Mouse (Mus musculus) liver, embryonic 16.5 days (tissue): ENCODE results near the gene Kif27. TPM values are rescaled to one million over a fixed set of nuclear protein-coding genes. Genes with fewer than 3 reads are reported as not detected.

Experiments
- ATAC-seq: fragments of 200-750 bp; cut with Nextera tagmentation; 2 replicates; pipeline ENCODE4 v1.8.0; 2017; ENCODE audit warnings: low read depth, mild to moderate bottlenecking, moderate number of reproducible peaks, moderate library complexity
- H3K27ac ChIP-seq: fragments of 300-500 bp; sonication (generic); 2 replicates; pipeline ENCODE4 v1.5.1; 2014; ENCODE audit warnings: mild to moderate bottlenecking, low read length
- H3K27me3 ChIP-seq: fragments of 300-500 bp; sonication (generic); 2 replicates; pipeline ENCODE4 v1.6.1; 2014; ENCODE audit warnings: low read depth, low read length, mixed read lengths; ENCODE audit not compliant: control insufficient read depth, insufficient read depth
- H3K36me3 ChIP-seq: fragments of 300-500 bp; sonication (generic); 2 replicates; pipeline ENCODE4 v1.6.1; 2014; ENCODE audit warnings: mild to moderate bottlenecking; ENCODE audit not compliant: control insufficient read depth, insufficient read depth
- H3K4me1 ChIP-seq: fragments of 300-500 bp; sonication (generic); 2 replicates; pipeline ENCODE4 v1.6.1; 2014; ENCODE audit warnings: low read depth, low read length, mixed read lengths; ENCODE audit not compliant: control insufficient read depth
- H3K4me2 ChIP-seq: fragments of 300-500 bp; sonication (generic); 2 replicates; pipeline ENCODE4 v1.6.1; 2014; ENCODE audit warnings: low read depth, low read length, mixed read lengths
- H3K4me3 ChIP-seq: fragments of 300-500 bp; sonication (generic); 2 replicates; pipeline ENCODE4 v1.5.1; 2014; ENCODE audit warnings: low read depth, mild to moderate bottlenecking, low read length
- H3K9ac ChIP-seq: fragments of 300-500 bp; sonication (generic); 2 replicates; pipeline ENCODE4 v1.6.1; 2014; ENCODE audit warnings: low read depth, low read length
- H3K9me3 ChIP-seq: fragments of 300-500 bp; sonication (generic); replicated peaks from 2 replicates; pipeline ENCODE4 v1.6.1; 2016; ENCODE audit warnings: low read length; ENCODE audit not compliant: control insufficient read depth
- WGBS: fragments of 180-500 bp; shearing (Covaris S2); extraction: QIAGEN DNeasy Blood & Tissue Kit; methylation state at CpG from one replicate; pipeline ENCODE4 v1.1.7; 2014; ENCODE audit not compliant: insufficient replicate concordance; 5-methylcytosine and 5-hydroxymethylcytosine counted together
- polyA plus RNA-seq: library from polyadenylated mRNA; unstranded; fragments of >200 nt; fragmentation: Nextera tagmentation; extraction: Ambion mirVana; gene quantifications from 2 replicates; pipeline ENCODE4 v1.2.1, GENCODE M21; 2015

The Kif27 gene
- polyA plus RNA-seq, 1 experiment from 2014 or later: 0.02 TPM

- no peak overlapping the region for H3K9ac ChIP-seq
- ATAC-seq: no peak
- WGBS: 62% methylated on average over 3 of the region's 3 CpGs
- no peaks in the 10 kb centered on the region for H3K9me3 ChIP-seq
- peaks cover 9% of the 10 kb centered on the region for H3K27me3 ChIP-seq
- no peak overlapping the region for H3K4me3 ChIP-seq
- H3K36me3 ChIP-seq: no peaks in the 10 kb centered on the region
- H3K4me2 ChIP-seq: no peak overlapping the region
- no peak overlapping the region for H3K27ac ChIP-seq
- H3K4me1 ChIP-seq: no peaks in the 10 kb centered on the region
Measured at GRCm38 (mm10) chr13:58280528-58280927, 78.4 kb downstream of the Kif27 start.

GRCm38 (mm10) chr13:58276256-58276655 lies 82.7 kb downstream of the Kif27 start:
- H3K36me3 ChIP-seq: no peaks in the 10 kb centered on the region
- peaks cover 49% of the 10 kb centered on the region for H3K27me3 ChIP-seq
- no peak overlapping the region for H3K9ac ChIP-seq
- H3K4me3 ChIP-seq: no peak overlapping the region
- H3K4me1 ChIP-seq: peaks cover 3% of the 10 kb centered on the region; the same call in 1 of the 2 replicates
- no peak overlapping the region for H3K27ac ChIP-seq
- WGBS: 67% methylated on average over 10 of the region's 10 CpGs
- no peaks in the 10 kb centered on the region for H3K9me3 ChIP-seq
- H3K4me2 ChIP-seq: no peak overlapping the region
- no peak for ATAC-seq

GRCm38 (mm10) chr13:58275599-58275998 lies 83.3 kb downstream of the Kif27 start, which contains the start of gene Gkap1:
Gkap1 (minus strand) TSS chr13:58275699.
- Histone ChIP-seq H3K9ac (peak within 1 kb of the TSS; percentile 41; the same call in 1 of the 2 replicates), H3K4me2 (peak within 1 kb of the TSS; percentile 88), H3K4me3 (peak within 1 kb of the TSS; percentile 72), H3K27me3 (peaks cover 52% of the 10 kb centered on the region), H3K9me3 (no peaks in the 10 kb centered on the region), H3K36me3 (no peaks in the 10 kb centered on the region), H3K27ac (no peak within 1 kb of the TSS), H3K4me1 (peaks cover 3% of the 10 kb centered on the region; the same call in 1 of the 2 replicates)
- no peak for ATAC-seq
- 61% methylated on average over 8 of the region's 8 CpGs for whole genome bisulfite sequencing

GRCm38 (mm10) chr13:58275076-58275475 lies 83.8 kb downstream of the Kif27 start:
- Histone ChIP-seq H3K9ac (no peak overlapping the region), H3K4me1 (peaks cover 3% of the 10 kb centered on the region; the same call in 1 of the 2 replicates), H3K27ac (no peak overlapping the region), H3K36me3 (no peaks in the 10 kb centered on the region), H3K4me3 (peak overlapping the region; percentile 72; the same call in 1 of the 2 replicates), H3K9me3 (no peaks in the 10 kb centered on the region), H3K4me2 (peak overlapping the region; percentile 88), H3K27me3 (peaks cover 52% of the 10 kb centered on the region)
- 30% methylated on average over 9 of the region's 9 CpGs for WGBS
- ATAC-seq: no peak

GRCm38 (mm10) chr13:58274259-58274991 lies 84.5 kb downstream of the Kif27 start:
- ATAC-seq: peak; percentile 75
- Histone ChIP-seq H3K9ac (peak overlapping the region; percentile 69), H3K4me3 (peak overlapping the region; percentile 72), H3K4me1 (peaks cover 3% of the 10 kb centered on the region; the same call in 1 of the 2 replicates), H3K27me3 (peaks cover 52% of the 10 kb centered on the region), H3K27ac (no peak overlapping the region), H3K9me3 (no peaks in the 10 kb centered on the region), H3K4me2 (peak overlapping the region; percentile 88), H3K36me3 (no peaks in the 10 kb centered on the region)
- WGBS: under 1% methylated on average over 83 of the region's 84 CpGs

GRCm38 (mm10) chr13:58273411-58274258 lies 85.3 kb downstream of the Kif27 start:
- Histone ChIP-seq H3K4me2 (peak overlapping the region; percentile 88), H3K4me1 (peaks cover 3% of the 10 kb centered on the region; the same call in 1 of the 2 replicates), H3K27ac (no peak overlapping the region; the same call in 1 of the 2 replicates), H3K27me3 (peaks cover 52% of the 10 kb centered on the region), H3K9ac (peak overlapping the region; percentile 69), H3K4me3 (peak overlapping the region; percentile 72), H3K36me3 (no peaks in the 10 kb centered on the region), H3K9me3 (no peaks in the 10 kb centered on the region)
- peak; percentile 68 for ATAC-seq
- WGBS: under 1% methylated on average over 82 of the region's 115 CpGs

GRCm38 (mm10) chr13:58266864-58267263 lies 92.1 kb downstream of the Kif27 start:
- ATAC-seq: no peak
- peaks cover 6% of the 10 kb centered on the region for H3K27me3 ChIP-seq
- WGBS: 46% methylated on average over 3 of the region's 3 CpGs
- no peak overlapping the region for H3K27ac ChIP-seq
- no peaks in the 10 kb centered on the region for H3K4me1 ChIP-seq
- no peak overlapping the region for H3K9ac ChIP-seq
- H3K36me3 ChIP-seq: no peaks in the 10 kb centered on the region
- H3K4me3 ChIP-seq: no peak overlapping the region
- H3K4me2 ChIP-seq: no peak overlapping the region
- no peaks in the 10 kb centered on the region for H3K9me3 ChIP-seq

GRCm38 (mm10) chr13:58263546-58263945 lies 95.4 kb downstream of the Kif27 start:
- ATAC-seq: no peak; the same call in 1 of the 2 replicates
- Histone ChIP-seq H3K27ac (no peak overlapping the region), H3K9me3 (no peaks in the 10 kb centered on the region), H3K4me1 (no peaks in the 10 kb centered on the region), H3K36me3 (no peaks in the 10 kb centered on the region), H3K4me3 (no peak overlapping the region), H3K4me2 (no peak overlapping the region), H3K27me3 (no peaks in the 10 kb centered on the region), H3K9ac (no peak overlapping the region)
- WGBS: 70% methylated on average over 8 of the region's 8 CpGs
